Mouse (Mus musculus) spleen, adult 2 months (tissue): ENCODE data around the gene Anxa6. TPM values are rescaled to one million over a fixed set of nuclear protein-coding genes. Genes with fewer than 3 reads are reported as not detected.

ENCODE experiments used
- DNase-seq, 2 experiments: peaks; one replicate each; pipeline versions ENCODE4 v3.0.0 to v3.0.0-alpha.2; 2012 to 2021; ENCODE audit warnings: low spot score in 2 of 2, low read depth in 1 of 2
- H3K27ac ChIP-seq: fragments of 200-500 bp; 2 replicates; pipeline ENCODE4 v1.5.1; 2012; ENCODE audit warnings: low read length, inconsistent platforms; ENCODE audit not compliant: insufficient read depth
- H3K27me3 ChIP-seq: fragments of 200-500 bp; 2 replicates; pipeline ENCODE4 v1.6.1; 2012; ENCODE audit warnings: mild to moderate bottlenecking, moderate library complexity, low read length, inconsistent platforms; ENCODE audit not compliant: control insufficient read depth, insufficient read depth
- H3K36me3 ChIP-seq: fragments of 200-500 bp; 2 replicates; pipeline ENCODE4 v1.6.1; 2012; ENCODE audit warnings: mild to moderate bottlenecking, low read length, inconsistent platforms; ENCODE audit not compliant: control insufficient read depth, insufficient read depth
- H3K4me1 ChIP-seq: fragments of 200-500 bp; 2 replicates; pipeline ENCODE4 v1.6.1; 2011; ENCODE audit warnings: inconsistent platforms; ENCODE audit not compliant: control insufficient read depth, insufficient read depth, insufficient read length
- H3K4me3 ChIP-seq: fragments of 200-500 bp; 2 replicates; pipeline ENCODE4 v1.5.1; 2011; ENCODE audit warnings: mild to moderate bottlenecking, inconsistent platforms; ENCODE audit not compliant: insufficient read depth, insufficient read length; ENCODE audit errors: extremely low read depth
- CTCF ChIP-seq: fragments of 200-500 bp; IDR thresholded peaks from 2 replicates; pipeline ENCODE4 v1.5.1; 2011; ENCODE audit warnings: mild to moderate bottlenecking, inconsistent platforms; ENCODE audit not compliant: insufficient read depth, insufficient read length, insufficient replicate concordance; ENCODE audit errors: extremely low read depth
- POLR2A ChIP-seq: fragments of 200-500 bp; IDR thresholded peaks from 2 replicates; pipeline ENCODE4 v1.6.1; 2011; ENCODE audit warnings: low read depth, low read length, inconsistent platforms
- WGBS: fragments of 180-500 bp; shearing (Covaris S2); methylation state at CpG from one replicate; pipeline ENCODE4 v1.1.7; 2018; 5-methylcytosine and 5-hydroxymethylcytosine counted together
- polyA plus RNA-seq: library from polyadenylated mRNA; depleted of rRNA; stranded (reverse); fragments of >200 nt; gene quantifications from 2 replicates; pipeline ENCODE4 v1.2.3, GENCODE M21; 2012

Gene Anxa6
- polyA plus RNA-seq, 1 experiment, result 104 TPM

- 6% methylated on average over 5 of the region's 5 CpGs for WGBS
- TF ChIP-seq CTCF (no peak), POLR2A (no peak)
- Histone ChIP-seq H3K4me1 (peaks cover 18% of the 10 kb centered on the region), H3K4me3 (peak overlapping the region; percentile 84; the same call in 1 of the 2 replicates), H3K27me3 (no peaks in the 10 kb centered on the region), H3K27ac (peak overlapping the region; percentile 72), H3K36me3 (no peaks in the 10 kb centered on the region)
- DNase-seq, result no peak
Measured at GRCm38 (mm10) chr11:55032286-55032685, 959 bp downstream of the Anxa6 start.

GRCm38 (mm10) chr11:55031991-55032280, 1.3 kb downstream of the Anxa6 start:
- 0% methylated on average over 2 of the region's 4 CpGs for WGBS
- Histone ChIP-seq H3K4me1 (peaks cover 18% of the 10 kb centered on the region), H3K27ac (peak overlapping the region; percentile 71), H3K36me3 (no peaks in the 10 kb centered on the region), H3K4me3 (peak overlapping the region; percentile 84; the same call in 1 of the 2 replicates), H3K27me3 (no peaks in the 10 kb centered on the region)
- TF ChIP-seq POLR2A (no peak), CTCF (no peak)
- DNase-seq, result no peak

GRCm38 (mm10) chr11:55031211-55031990, 1.8 kb downstream of the Anxa6 start:
- H3K36me3 ChIP-seq, result no peaks in the 10 kb centered on the region
- H3K27ac ChIP-seq, result peak overlapping the region; percentile 77
- peaks cover 19% of the 10 kb centered on the region for H3K4me1 ChIP-seq
- DNase-seq, result peak; percentile 30 to 57
- H3K27me3 ChIP-seq, result no peaks in the 10 kb centered on the region
- WGBS, result 15% methylated on average over 10 of the region's 10 CpGs
- peak overlapping the region; percentile 34; the same call in 1 of the 2 replicates for H3K4me3 ChIP-seq
- TF ChIP-seq CTCF (no peak), POLR2A (no peak)

GRCm38 (mm10) chr11:55028509-55028908, 4.7 kb downstream of the Anxa6 start:
- Histone ChIP-seq H3K27me3 (no peaks in the 10 kb centered on the region), H3K36me3 (0 out of 2 replicates have a peak, but pooled peaks cover 2% of the 10 kb centered on the region), H3K4me3 (no peak overlapping the region), H3K4me1 (peaks cover 20% of the 10 kb centered on the region), H3K27ac (no peak overlapping the region)
- no peak for DNase-seq
- no peak for TF ChIP-seq CTCF
- TF ChIP-seq POLR2A, result no peak
- WGBS, result 74% methylated on average over 2 of the region's 2 CpGs

- no peak for DNase-seq
- WGBS, result 65% methylated on average over 2 of the region's 2 CpGs
Measured at GRCm38 (mm10) chr11:55027204-55027855, 5.9 kb downstream of the Anxa6 start.

GRCm38 (mm10) chr11:55025896-55026295, 7.3 kb downstream of the Anxa6 start:
- Histone ChIP-seq H3K36me3 (peaks cover 3% of the 10 kb centered on the region; the same call in 1 of the 2 replicates), H3K27ac (no peak overlapping the region), H3K4me3 (no peak overlapping the region), H3K4me1 (peaks cover 27% of the 10 kb centered on the region; the same call in 1 of the 2 replicates), H3K27me3 (no peaks in the 10 kb centered on the region)
- no peak for DNase-seq
- WGBS, result 79% methylated on average over 4 of the region's 4 CpGs
- TF ChIP-seq POLR2A (no peak), CTCF (no peak)

More at GRCm38 (mm10) chr11:55027204-55027855, 5.9 kb downstream of the Anxa6 start:
- no peaks in the 10 kb centered on the region for H3K27me3 ChIP-seq
- H3K4me3 ChIP-seq, result no peak overlapping the region
- H3K4me1 ChIP-seq, result peaks cover 28% of the 10 kb centered on the region; the same call in 1 of the 2 replicates
- 0 out of 2 replicates have a peak, but pooled peaks cover 2% of the 10 kb centered on the region for H3K36me3 ChIP-seq
- TF ChIP-seq POLR2A, result no peak
- H3K27ac ChIP-seq, result no peak overlapping the region
